Mouse (Mus musculus): ENCODE measurements at regions not wholly inside any gene's neighbourhood (a gene's known extent, or its start where the extent isn't known, plus 50 kb on each side); places are given as distances from the start of the nearest gene placed in this dataset.

DNA sequence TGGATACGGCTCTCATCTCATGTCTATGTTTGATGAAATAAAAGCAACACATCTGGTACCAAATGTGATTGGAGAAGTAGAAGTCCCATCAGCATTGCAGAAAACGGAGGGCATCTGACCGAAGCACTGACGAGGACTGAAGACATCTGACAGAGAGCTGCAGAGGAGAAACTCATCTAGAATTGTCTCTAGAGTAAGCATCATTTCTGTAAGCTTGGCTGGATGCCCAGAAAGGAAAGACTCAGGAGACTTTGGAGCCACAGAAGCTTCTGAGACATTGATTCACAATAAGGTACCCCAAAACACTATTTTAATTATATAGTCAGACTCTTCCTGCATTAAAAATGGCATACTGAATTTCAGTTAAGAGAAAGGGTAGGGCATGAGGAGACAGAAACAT lies 326.6 kb downstream of the Gm597 start:
- DNase-seq (ENCODE audit: extremely low spot score in 1 of 2, low spot score in 1 of 2): peak; percentile 3 to 57

DNA sequence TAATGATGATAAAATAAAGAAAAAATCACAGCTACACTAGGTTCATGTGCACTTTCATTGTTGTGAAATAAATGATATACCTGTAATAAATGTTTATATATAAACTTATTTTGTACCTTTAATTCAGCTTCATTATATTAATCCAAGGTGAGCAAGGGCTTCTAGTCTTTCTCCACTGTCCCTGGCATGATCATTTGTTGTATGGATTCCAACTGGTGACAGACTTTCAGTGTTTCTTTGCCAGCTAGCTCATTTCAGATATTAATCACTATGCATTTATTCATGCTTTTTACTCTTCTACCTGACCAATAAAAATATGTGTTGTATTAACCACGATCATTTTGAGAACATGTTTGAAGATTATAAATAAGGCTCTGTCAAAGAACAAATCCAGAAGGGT lies 354.7 kb downstream of the Gm597 start:
- DNase-seq (ENCODE audit: extremely low spot score in 1 of 2, low spot score in 1 of 2): no peak

Data from frontal cortex, adult 2 months (tissue).